Mouse (Mus musculus) T-cell, adult 2 months (primary cell): ENCODE data around the gene Tbcd.
"Not testable (repeated sequence)": the region's sequence is repeated elsewhere in the genome, so short reads cannot be mapped to it uniquely, and the experiment has no call there.

Experiments
- DNase-seq: peaks from one replicate; pipeline ENCODE4 v3.0.0; 2022; ENCODE audit warnings: low spot score

Tbcd gene

DNA sequence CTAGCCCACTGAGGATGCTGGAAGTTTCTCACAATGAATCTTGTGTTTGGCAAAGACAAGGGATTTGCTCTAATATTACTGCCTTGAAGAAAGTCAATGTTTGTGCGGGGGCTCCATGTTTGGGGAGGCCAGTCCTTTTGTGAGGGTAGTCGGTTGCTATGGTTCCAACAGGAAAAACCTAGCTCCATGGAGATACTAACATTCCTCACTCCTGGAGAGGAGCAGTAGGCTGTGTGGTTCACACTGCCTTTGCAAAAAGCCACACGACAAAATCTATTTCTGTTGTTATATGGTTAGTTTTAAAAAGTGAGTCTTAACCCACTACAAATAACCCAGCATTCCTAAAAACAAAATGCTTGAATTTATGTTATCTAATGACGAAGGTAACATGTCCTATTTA is 201.9 kb downstream of the Tbcd start:
- DNase-seq: no peak

DNA sequence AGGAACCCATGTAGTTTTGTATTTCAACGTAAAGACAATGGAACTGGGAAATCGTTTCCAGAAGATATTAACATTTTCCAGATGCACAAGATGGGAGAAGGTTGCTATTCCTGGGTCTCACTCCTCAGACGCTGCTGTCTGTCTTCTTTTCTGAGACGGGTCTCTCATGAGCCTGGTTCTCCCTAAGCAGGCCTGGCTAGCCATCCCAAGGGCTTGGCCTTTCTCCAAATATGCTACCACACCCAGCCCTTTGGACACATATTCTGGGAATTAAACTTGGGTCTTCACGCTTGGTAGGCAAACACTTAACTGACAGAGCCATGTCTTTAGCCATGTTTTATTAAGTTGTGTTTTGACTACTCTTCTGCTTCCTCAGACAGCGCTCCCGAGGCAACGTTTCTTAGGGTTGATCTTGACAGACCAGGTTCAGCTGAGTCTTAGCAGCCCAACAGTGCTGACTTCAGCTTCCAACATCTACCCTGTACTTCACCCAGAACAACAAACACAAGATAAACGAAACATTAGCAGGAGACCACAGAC is 202.7 kb downstream of the Tbcd start:
- no peak for DNase-seq

DNA sequence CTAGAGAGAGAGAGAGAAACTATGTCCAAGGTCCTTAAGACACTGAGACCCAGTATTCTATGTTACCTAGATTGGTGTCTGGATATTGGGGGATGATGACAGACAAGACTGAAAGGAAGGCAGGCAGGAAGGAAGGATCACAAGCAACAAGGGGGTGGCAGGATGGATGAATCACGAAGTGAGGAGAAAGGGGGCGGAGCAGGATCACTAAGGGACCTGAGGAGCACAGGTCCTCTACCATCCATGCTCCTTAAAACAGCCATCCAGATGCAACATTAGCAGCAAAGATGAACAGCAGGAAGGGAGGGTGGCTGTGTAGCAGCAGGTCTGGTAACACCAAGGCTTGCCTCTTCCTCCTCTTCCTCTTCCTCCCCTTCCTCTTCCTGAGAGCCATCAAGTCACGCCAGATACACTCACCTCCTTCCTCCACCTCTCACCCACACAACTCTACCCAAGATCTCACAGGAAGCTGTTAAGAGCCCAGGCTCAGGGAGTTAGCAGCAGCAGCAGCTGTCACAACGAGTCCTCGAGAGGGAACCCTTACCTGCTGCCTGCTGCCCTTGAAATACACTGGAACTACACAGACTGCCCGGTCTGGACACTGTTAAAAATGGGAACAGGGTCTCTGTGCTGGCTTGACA is 203.5 kb downstream of the Tbcd start:
- peak; percentile 10 for DNase-seq

DNA sequence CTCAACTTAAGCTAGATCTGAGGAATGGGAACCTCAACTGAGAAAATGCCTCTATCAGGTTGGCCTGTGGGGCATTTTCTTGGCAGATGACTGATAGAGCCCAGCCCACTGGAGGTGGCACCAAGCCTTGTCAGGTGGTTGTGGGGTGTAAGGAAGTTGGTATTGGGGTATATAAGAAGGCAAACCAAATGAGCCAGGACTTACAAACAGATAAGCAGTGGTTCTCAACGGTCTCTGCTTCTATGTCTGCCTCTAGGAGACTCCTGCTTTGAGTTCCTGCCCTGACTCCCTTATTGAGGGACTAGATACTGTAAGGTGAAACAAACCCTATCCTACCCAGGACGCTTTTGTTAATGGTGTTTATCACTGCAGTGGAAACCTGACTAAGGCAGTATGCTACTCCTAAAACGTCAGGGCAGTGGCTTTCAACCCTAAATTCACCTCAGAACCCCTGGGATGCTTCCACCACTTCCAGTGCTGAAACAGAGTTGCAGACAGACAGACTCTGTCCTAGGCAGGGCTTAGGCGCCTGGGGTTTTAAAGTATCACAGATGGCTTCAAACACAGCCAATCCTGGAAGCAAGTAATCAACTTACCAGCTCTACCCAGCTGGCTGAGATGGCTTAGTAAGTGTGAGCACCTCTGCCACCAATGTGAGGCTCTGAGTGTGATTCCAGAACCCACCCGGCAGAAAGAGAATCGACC is 204.2 kb downstream of the Tbcd start:
- DNase-seq: no peak

DNA sequence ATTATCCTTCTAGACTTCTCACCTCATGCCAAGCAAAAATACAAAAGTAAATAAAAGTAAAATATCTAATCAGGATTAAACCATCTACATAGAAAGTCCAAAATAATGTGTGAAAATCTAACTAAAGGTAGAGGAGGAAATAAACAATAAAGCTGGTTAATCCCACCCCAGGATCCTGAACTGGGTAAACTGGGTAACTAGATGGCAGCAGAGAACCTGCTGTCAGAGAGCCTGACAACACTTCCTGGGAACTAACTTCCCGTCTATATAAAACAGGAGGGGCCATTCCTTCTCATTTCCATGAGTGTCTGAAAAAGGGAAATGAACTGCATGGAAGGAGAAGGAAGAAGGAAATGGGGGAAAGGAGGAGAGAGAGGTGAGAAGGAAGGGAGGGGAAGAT is 206.4 kb downstream of the Tbcd start:
- DNase-seq: no peak

DNA sequence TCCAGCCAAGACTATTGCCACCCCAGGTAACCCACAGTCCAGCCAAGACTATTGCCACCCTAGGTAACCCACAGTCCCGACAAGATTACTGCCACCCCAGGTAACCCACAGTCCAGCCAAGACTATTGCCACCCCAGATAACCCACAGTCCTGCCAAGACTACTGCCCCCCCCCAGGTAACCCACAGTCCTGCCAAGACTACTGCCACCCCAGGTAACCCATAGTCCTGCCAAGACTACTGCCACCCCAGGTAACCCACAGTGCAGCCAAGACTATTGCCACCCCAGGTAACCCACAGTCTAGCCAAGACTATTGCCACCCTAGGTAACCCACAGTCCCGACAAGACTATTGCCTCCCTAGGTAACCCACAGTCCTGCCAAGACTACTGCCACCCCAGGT is 208.9 kb downstream of the Tbcd start:
- not testable (repeated sequence) for DNase-seq

DNA sequence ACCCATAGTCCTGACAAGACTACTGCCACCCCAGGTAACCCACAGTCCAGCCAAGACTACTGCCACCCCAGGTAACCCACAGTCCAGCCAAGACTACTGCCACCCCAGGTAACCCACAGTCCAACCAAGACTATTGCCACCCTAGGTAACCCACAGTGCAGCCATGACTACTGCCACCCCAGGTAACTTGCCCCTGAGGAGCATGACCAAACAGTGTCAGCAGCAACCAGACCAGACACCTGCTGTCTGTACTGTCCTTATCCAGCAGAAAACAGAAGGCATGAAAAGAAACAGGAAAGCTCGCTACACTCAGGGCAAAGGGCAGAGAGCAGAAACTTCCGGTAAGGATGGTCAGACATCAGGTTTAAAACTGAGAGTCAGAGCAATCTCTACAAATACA is 209.4 kb downstream of the Tbcd start:
- DNase-seq: no peak
